Mouse (Mus musculus) heart, postnatal 4 days (tissue): ENCODE data around the gene Acot11. TPM values are rescaled to one million over a fixed set of nuclear protein-coding genes. Genes with fewer than 3 reads are reported as not detected.
"Not testable (repeated sequence)": the region's sequence is repeated elsewhere in the genome, so short reads cannot be mapped to it uniquely, and the experiment has no call there.

Experiments used
- DNase-seq: peaks from one replicate; pipeline ENCODE4 v3.0.0; 2021
- total RNA-seq, 2 experiments: library from RNA; stranded (reverse); gene quantifications; 2 replicates each; pipeline ENCODE4 v1.2.3; 2021

The Acot11 gene
- total RNA-seq, 2 experiments from 2014 or later = 12.7 to 13.7 TPM

- peak; percentile 24 for DNase-seq
Measured at GRCm38 (mm10) chr4:106810039-106810438, 5.2 kb upstream of the Acot11 start.

- DNase-seq = no peak
Measured at GRCm38 (mm10) chr4:106807287-106807686, 2.5 kb upstream of the Acot11 start.

GRCm38 (mm10) chr4:106805890-106806289 lies 1.1 kb upstream of the Acot11 start:
- DNase-seq = no peak

GRCm38 (mm10) chr4:106804201-106804909 lies 443 bp downstream of the Acot11 start:
- DNase-seq = no peak

- no peak for DNase-seq
Measured at GRCm38 (mm10) chr4:106803781-106804180, 1.0 kb downstream of the Acot11 start.

GRCm38 (mm10) chr4:106799772-106800336 lies 4.9 kb downstream of the Acot11 start:
- peak; percentile 88 for DNase-seq

- DNase-seq = no peak
Measured at GRCm38 (mm10) chr4:106798908-106799546, 5.8 kb downstream of the Acot11 start.

- no peak for DNase-seq
Measured at GRCm38 (mm10) chr4:106795289-106795688, 9.5 kb downstream of the Acot11 start.

- DNase-seq = no peak
Measured at GRCm38 (mm10) chr4:106794247-106794646, 10.6 kb downstream of the Acot11 start.

- not testable (repeated sequence) for DNase-seq
Measured at GRCm38 (mm10) chr4:106793826-106794225, 11.0 kb downstream of the Acot11 start.

GRCm38 (mm10) chr4:106792276-106792675 lies 12.5 kb downstream of the Acot11 start:
- DNase-seq = no peak

- no peak for DNase-seq
Measured at GRCm38 (mm10) chr4:106790938-106791337, 13.9 kb downstream of the Acot11 start.

- not testable (repeated sequence) for DNase-seq
Measured at GRCm38 (mm10) chr4:106790218-106790617, 14.6 kb downstream of the Acot11 start.

GRCm38 (mm10) chr4:106789705-106790104 lies 15.1 kb downstream of the Acot11 start:
- no peak for DNase-seq

- DNase-seq = no peak
Measured at GRCm38 (mm10) chr4:106788627-106789026, 16.2 kb downstream of the Acot11 start.

- DNase-seq = peak; percentile 74
Measured at GRCm38 (mm10) chr4:106787830-106788229, 17.0 kb downstream of the Acot11 start.

- peak; percentile 63 for DNase-seq
Measured at GRCm38 (mm10) chr4:106785753-106786540, 18.9 kb downstream of the Acot11 start.

GRCm38 (mm10) chr4:106785345-106785744 lies 19.5 kb downstream of the Acot11 start:
- no peak for DNase-seq

GRCm38 (mm10) chr4:106784806-106785205 lies 20.0 kb downstream of the Acot11 start:
- DNase-seq = no peak

- peak; percentile 34 for DNase-seq
Measured at GRCm38 (mm10) chr4:106783137-106783536, 21.7 kb downstream of the Acot11 start.

- no peak for DNase-seq
Measured at GRCm38 (mm10) chr4:106780045-106780444, 24.8 kb downstream of the Acot11 start.

GRCm38 (mm10) chr4:106778116-106778788 lies 26.5 kb downstream of the Acot11 start:
- DNase-seq = peak; percentile 95
